Mouse (Mus musculus) cerebellum, postnatal 36 days (tissue): Measurements from ENCODE around the gene Ssbp2.
A peak's percentile ranks its signal among the peaks of the same experiment; 100 is the strongest.

Experiments
- DNase-seq, 2 experiments: peaks; one replicate each; pipeline ENCODE4 v3.0.0; 2021 to 2022; ENCODE audit warnings: mixed read lengths in 2 of 2

The Ssbp2 gene

DNA sequence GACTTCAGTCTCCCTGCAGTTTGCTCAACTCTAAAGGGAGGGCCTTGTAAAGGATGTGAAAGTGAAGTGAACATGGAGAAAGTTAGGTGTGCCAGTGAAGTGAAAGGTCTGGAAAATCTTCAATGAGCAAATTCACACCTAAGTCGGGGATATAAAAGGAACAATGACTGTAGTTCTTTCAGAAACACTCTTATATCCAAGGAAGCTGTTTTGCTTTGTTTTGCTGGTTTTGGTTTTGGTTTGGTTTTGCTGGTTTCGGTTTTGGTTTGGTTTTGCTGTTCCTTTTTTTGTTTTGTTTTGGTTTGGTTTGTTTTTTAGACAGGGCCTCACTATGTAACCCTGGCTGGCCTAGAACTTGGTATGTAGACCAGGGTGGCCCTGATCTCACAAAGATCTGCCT lies 175.9 kb downstream of the Ssbp2 start:
- no peak for DNase-seq

DNA sequence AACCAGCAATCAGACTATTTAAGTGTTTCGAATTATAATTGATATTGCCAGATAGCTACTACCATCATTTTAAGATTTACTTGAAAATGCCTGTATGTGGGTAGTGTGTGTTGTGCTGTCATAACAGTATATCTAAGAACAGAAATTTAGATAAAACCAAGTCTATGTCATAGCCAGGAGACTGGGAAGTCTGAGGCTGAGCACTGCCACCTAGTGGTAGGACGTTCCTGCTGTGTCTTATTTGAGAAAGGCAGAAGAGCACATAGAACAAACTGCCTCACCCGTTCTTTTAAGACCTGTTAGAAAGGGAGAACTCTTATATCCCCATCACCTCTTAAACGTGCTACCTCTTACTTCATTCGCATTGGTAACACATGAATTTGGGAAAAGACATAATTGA lies 176.7 kb downstream of the Ssbp2 start:
- DNase-seq, result peak; percentile 81 to 84

DNA sequence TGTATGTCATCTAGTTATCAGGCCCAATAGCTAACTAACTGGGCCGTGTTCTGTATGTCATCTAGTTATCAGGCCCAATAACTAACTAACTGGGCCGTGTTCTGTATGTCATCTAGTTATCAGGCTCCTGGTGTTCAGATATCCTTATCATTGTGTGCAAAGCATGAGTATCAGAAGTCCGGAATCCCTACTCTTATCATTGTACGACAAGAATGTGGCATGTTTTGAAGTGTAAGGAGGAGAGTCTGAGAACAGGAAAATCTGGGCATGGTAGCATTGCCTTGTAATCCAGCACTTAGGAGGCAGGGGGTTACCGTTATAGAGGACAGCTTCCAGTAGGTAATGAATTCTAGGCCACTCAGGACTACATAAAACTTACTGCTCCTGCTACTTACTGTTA lies 178.8 kb downstream of the Ssbp2 start:
- no peak for DNase-seq

DNA sequence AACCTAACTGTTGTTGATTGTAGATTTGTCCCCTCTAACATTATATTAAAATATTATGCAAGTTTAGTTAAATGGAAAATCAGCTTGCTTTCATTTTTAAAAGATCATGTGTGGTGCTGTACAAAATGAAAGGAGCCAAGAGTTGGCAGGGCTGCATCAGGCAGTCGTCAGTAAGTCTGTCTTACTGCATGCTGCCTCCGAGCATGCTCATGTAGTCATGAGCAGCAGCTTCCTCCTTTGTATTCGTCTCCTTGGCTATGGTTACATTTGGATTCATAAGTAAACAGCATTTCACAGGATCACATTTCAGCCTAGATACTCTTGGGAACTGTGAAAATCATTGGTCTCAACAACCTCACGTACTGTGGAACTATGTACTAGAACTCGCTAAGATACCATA lies 180.1 kb downstream of the Ssbp2 start:
- DNase-seq, result no peak

DNA sequence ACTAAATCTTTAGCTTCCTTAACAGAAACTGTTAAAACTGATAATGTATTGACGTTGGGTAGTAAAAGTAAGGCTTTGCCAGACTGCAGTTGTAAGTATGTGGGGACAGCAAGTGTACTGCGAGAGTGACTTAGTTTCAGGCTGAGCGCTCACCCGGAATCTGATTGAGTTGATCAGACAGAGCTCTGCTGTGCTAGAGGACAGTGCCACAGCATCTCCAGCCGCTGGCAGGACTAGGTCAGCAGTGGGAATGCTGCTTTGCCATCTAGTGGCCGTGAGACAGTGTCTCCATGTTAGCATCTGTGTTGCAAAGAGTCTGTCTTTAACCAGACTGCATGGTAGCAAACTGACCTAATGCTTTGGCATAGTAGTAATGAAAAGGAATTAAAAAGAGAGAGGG lies 188.2 kb downstream of the Ssbp2 start:
- DNase-seq, result peak; percentile 42 to 43

DNA sequence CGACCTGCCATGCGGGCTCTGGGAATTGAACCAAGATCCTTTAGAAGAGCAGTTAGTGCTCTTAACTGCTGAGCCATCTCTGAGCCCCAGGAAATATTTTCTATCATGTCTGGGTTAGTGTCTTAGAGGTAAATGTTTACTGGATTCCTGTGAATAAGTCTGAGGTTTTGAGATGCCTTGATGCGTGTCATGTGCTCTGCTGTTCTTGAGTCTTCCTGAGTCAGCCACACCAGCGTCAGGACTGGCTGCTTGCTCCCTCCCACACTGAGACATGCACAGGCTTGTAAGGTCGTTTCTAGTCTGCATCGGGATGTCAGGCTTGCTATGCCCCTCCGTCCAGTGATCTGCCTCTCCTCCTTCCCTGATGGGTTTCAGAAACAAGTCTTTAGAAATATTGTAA lies 189.8 kb downstream of the Ssbp2 start:
- DNase-seq, result no peak

DNA sequence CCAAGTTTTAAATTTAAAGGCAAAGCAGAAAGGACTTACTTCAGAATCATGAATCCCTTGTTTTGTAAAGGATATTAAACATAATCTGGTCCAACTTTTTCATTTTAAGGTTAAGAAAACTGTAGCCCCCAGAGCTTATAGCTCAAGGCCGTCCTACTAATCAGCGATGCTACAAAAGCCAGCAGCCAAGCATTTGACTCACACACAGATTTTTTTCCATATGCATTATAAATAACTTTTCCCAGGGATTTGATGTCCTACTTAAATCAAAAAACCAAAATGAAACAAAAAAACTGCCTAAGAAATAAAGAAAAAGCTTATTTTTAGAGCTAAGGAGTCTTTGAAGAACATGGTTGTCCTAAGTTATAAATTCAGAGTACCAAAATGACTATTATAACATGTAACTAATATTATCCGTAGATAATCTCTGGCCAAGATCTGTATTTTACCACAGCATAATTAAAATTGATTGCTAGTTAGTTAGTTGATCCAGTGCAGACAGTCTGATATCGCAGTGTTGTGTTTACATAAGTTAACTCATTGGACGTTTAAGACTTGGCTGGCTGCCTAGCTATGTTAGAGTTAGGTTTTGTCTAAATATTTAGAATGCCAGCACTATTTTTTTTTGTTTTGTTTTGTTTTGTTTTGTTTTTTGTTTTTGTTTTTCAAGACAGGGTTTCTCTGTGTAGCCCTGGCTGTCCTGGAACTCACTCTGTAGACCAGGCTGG lies 201.1 kb downstream of the Ssbp2 start:
- DNase-seq, result no peak

DNA sequence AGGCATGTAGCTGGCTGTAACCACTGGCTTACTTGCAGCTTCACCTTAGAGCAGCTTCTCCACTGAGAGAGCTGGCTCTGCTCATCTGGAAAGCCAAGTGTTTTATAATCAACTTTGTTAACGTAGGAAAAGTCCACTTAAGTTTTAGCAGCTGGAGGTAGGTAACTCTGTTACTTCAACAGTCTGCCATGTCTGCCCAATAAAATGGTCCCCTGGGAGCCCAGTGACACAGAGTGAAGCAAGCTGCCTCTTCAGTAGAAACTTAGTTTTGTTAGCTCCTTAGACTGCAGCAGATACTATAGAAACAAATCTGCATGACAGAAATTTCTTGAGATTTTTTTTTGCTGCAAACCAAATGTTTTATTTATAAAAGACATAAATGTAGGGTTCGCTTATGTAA lies 202.7 kb downstream of the Ssbp2 start:
- no peak for DNase-seq

DNA sequence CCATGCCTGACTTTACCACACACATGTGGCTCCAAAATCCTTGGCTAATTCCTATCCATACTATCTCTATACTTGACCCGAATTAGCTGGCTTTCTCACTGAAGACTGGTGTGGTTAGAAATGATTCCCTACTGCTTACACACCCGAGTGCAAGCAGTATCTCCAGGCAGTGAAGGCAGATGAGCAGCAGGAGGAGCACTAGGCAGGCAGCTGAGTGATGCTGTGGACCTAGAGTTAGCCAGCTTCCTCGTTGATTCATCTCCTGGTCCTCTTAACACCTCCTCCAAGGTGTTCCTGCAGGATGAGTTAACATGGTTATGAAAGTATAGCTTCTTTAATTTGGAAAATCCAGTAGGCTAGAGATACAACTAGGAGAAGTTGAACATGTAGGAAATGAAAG lies 213.2 kb downstream of the Ssbp2 start:
- no peak for DNase-seq

DNA sequence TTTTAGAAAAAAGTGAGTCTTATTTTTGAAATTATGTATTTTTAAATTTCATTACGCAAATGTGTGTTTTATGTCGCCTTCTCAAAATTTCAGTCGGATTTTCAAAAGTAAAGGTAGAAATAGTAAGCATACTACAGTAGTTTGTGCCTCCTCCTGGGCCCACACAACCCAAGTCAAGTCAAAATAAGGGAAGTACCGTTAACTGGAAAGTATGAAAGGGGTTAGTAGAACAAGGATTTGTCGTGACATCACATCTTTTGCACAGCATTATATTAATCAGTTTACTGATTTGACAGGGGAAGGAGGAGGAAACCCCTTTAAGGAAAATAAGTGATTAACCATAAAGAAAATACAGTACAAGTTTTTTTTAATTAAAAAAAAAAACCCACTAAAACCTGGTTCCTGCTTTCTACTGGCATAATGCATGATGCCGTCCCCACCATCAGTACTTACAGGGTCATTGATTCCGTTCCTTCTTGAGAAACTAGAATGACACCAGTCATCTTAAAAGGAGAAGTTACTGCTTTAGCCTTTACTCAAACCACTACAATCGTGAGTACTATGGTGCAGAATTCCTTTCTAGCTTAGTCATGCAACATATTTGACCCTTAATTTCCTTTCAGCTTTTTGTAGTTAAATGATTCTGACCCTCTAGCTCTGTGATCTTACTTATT lies 220.8 kb downstream of the Ssbp2 start:
- DNase-seq, result no peak

DNA sequence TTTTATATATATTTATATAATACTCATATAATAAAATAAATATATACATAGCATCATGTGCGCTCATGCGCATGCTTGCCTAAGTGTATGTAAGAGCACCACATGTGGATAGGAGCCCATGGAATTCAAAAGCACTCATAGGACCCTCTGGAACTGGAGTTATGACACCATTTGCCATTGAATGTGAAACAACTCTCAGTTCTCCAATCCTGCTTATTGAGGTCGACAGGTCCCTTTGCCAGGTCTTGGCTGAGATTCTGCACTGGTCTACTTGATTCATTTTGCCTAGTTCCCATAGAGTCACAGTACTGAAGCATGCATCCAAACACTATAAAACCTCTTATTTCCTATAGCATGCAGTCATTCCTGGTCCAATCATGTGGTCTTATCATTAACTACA lies 221.4 kb downstream of the Ssbp2 start:
- no peak for DNase-seq

DNA sequence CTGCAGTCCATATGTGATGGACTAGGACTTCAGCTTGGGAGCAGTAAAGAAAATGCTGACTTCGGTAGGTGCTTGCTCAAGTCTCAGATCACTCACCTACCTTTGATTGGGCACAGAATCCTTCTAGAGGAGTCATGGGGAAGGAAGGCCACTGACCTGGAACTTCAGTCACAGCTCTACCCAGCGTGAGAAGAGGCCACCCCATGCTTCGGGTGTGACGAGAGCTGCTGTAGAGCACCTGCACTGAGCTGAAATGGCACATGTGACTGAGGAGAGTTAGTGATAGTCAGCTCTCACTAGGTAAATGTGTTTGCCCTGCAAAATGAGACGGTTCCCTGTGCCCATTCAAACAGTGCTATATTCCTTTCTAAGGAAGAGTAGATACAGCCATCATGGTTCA lies 230.0 kb downstream of the Ssbp2 start:
- DNase-seq, result no peak

DNA sequence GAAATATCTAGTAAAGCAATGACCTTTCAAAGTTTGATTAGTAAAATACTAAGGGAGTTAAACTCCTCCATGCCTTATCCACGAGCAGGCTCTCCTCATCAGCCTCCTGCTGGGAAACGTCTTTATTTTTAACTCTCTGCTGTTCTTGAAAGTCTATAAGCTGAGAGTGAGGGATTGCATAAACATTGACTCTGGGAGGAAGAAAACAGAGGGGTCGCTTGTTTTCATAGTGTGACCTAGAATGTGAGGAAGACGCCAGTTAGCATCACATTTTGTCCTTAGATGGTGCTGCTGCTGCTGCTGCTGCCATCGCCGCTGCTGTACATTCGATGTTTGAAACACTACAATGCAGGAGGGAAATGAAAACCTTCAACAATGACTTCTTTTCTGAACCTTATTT lies 233.5 kb downstream of the Ssbp2 start:
- DNase-seq, result no peak

DNA sequence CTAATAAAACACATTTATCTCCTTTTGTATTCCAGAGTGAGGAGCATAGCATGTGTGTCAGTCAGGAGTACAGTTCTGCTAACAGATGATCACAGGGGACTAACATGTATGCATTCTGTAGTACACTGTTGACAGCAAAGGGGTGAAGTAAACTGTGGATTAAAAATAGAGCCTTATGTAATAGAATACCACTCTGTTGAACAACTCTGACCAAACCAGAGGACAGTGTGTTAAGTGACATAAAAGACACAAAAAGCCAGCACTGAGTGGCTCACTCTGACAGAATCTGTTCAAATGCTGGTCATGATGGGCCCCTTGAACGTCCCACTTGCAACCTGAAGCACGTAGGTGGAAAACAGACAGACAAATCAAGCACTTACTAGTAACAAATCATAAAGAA lies 235.3 kb downstream of the Ssbp2 start:
- DNase-seq, result no peak

DNA sequence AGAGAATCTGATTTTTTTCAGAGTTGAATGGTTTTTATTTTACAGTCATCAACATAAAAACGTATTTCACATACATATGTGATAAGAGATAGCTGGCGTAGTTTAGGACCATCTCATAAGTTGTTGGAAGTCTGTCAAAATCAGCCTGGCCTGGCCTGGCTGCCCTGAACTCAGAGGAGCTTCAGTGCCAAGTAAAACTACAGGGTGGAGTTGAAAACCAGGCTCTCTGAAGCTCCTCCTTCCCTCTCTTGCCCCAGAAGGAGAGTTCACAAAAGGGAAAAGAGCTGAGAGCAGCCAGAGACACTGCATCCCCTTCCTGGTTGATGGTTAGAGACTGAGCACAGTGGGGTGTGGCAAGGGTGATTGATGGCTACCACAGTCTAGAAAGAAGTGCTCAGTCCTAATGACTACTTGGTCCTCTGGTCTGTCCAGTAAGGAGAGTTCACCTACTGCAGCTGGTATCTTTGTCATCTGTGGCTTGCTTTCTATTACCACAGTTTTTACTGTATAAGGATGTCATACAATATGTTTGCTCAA lies 236.1 kb downstream of the Ssbp2 start:
- no peak for DNase-seq

DNA sequence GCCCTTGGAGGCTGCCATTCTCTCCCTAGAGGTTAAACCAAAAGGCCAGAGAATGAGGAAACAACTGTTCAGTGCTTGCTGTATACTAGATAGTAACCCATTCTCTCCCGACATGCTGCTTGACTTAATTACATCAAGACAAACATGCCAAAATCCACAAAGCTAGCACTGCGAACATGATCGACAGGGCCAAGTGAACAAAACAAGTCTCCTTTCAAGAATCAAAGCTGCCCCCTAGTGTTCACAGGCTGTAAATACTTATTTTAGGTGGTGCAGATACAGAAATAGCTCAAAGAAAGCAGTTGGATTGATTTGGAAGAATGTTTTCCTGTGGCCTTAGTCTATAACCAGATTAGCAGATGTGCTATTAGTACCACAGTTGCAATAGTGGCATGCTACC lies 236.9 kb downstream of the Ssbp2 start:
- peak in 1 of 2 experiments; percentile 31 for DNase-seq

DNA sequence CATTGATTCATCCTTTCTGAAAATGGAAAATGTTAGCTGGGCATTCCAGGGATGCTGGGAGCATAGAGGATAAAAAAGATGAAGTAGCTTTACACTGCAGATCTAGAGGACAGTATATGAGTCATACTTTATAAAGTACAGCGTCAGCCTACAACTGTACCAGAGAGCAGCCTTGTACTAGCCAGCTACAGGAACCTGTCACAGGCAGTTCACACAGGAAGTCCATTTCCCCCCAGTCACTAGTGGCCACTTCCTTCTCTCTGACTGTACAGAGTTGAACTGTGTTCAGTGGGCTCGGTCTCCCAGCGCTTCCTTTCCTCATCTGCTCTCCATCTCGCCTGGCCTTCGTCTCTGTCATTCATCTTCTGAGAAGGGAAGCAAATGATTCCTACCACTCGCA lies 242.3 kb downstream of the Ssbp2 start:
- DNase-seq, result no peak

DNA sequence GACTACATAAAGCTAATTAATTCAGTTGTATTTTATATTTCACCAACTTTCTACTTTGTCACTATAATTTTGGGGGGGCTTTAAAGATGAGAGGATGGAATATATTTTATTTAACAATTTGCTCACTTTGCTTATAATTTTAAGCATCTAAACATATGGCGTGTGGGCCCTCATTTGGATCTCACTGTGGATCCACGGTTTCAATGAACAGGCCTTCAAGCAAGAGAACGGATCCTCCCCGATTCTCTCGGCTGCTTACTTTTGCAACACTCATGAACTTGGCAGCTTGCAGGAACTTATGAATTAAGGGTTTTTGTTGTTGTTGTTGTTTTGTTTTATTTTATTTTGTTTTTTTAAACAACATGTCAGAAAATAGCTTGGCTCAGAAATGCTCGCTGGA lies 259.4 kb downstream of the Ssbp2 start:
- DNase-seq, result no peak

DNA sequence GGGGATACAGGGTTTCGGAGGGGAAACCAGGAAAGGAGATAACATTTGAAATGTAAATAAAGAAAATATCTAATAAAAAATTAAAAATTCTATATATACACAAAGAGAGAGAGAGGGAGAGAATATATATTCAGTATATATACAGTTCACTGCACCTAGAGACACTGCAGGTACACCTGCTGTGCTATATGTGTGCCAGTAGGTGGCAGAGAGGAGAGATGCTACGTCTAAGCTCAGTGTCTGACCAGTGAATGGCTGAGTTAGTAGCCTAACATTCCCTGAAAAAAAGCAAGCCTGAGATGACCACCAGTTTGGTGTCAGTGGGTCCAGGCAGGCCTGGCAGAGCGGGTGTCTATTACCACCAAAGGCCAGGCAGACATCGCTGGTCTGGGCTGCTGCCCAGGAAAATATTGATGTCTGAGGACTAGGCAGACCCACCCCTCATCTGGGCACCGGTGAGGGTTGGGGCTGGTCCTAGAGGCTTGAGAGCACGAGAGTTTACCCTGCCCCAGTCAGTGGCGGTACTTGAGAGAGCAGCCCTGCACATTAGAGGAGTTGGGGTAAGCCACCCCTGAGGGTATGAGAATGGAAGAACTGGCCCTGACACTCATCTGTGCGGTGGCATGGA lies 263.1 kb downstream of the Ssbp2 start:
- no peak for DNase-seq

DNA sequence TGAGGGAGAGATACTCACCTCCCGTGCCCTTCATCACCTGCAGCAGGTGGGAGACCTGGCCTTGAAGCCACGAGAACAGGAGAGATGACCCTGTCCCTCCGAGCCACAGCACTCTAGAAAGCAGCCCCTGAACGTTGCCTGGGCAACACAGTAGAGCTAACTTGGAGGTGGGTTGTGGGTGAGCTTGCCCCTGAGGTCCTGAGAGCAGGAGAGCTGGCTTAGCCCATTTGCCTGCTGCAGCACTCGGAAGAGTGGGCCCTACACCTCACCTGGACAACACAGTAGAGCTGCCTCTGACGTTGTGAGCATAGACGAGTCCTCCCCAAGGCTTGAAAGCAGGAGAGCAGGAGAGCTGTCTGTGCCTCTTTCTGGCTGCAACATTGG lies 263.6 kb downstream of the Ssbp2 start:
- no peak for DNase-seq

DNA sequence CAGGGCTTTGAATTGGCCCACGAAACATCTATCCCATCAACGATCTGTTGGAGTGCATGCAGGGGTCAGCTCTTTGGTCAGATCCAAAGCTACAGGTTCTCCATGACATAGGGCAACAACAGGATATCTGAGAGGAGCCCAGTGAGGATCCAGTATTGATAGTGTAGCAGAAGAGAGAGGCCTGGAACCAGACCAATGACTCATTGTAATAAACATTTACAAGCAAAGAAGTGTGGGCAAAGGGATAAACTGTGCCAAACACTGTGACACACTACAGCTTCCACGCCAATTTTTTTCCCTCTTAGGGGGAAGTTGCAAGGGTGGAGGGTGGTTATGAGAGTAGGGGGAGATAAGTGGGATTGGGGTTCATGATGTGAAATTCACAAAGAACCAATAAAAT lies 264.1 kb downstream of the Ssbp2 start:
- no peak for DNase-seq

DNA sequence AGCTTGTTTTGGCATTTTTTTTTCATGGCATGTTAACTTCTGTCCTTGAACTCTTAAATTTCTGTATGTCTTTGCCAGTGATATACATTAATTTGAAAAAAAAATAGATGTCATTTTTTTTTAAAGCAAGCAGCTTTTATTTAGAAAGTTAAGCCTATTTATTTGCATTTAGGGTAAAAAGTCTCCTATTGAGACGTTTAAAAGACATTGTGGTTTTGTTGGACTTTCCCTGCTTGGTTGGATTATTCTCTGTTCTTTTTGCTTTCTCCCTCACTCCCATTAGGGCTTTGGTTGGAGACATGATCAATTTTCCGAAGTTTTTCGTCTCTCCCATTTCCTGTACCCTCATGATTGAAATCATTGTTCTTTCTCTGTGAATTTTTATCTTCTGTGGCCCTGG lies 265.0 kb downstream of the Ssbp2 start:
- no peak for DNase-seq

DNA sequence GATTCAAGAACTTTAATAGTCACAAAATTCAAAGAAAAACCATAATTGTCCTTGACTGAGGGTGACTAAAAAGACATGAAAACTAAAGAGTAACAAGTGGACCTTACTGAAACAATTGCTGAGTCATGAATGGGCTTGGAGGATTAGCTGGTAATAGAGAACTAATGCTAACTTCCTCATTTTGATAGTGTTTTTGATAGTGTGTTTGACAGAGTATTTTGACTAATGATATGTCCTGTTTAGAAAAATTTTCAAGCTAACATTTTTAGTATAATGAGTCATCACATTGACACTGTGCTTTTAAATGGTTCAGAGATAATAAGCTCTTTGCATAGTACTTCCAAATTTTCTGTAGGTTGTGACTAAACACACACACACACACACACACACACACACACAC lies 267.8 kb downstream of the Ssbp2 start:
- DNase-seq, result no peak

DNA sequence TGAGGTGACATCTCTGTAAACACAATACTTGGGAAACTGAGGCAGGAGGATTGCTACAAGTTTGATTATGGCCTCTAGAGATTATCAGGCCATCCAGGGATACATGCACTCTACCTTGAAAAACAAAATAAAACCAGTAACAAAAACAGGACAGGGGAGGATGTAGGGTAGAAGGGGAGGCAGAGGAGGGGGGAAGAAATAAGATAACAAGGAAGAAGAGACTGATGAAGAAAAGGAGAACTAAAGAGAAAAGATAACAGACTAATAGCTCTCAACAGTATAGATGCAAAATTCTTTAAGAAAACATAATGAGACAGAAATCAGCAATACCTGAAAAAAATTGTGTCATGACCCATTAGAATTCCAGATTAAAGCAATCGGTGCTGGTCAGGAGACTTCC lies 277.1 kb downstream of the Ssbp2 start:
- no peak for DNase-seq
